15 mouse cellular contexts compared by ENCODE assay signal in the genomic region with DNA sequence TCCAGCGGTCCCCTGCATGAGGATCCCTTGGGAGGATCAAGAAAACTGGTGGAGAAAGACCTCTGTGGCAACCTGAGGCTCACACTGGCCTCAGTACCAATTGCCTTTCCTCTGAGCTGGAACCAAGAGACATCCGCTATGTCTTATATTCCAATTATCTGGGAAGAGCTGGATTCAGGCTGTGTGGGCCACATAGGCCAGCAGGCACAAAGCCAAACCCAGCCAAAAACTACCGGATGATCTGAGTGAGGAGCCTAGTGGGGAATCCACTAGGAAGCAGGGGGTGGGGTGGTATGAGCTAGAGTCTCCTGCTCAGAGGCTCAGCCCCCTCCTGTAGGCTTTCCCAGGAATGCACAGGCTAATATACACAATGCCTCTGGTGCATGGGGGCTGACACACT.
DNase-seq lines count a peak whose midpoint lies in the region; ATAC-seq and TF ChIP-seq lines count a peak whose summit lies in the region.
"Had no signal": no experiment of that assay in that cellular context is flagged by ENCODE, and none has a peak within 500 bp of the region (broad histone marks: within the 10 kb centered on the region; RNA-seq: fewer than 3 reads in every experiment).

No protein-coding gene starts in this region.

- no peak overlapping the region for H3K9ac ChIP-seq in embryonic facial prominence, embryonic 14.5 days (ENCODE audit: low read depth, low read length)
- no peak overlapping the region; the same call in 1 of the 2 replicates for H3K9ac ChIP-seq in midbrain, postnatal 0 days (replicated peaks; ENCODE audit: low read length, poor library complexity, severe bottlenecking)
- H3K9ac ChIP-seq in hindbrain, embryonic 16.5 days (ENCODE audit: low read depth, low read length), result no peak overlapping the region
- H3K9ac ChIP-seq in neural tube, embryonic 15.5 days (replicated peaks), result no peak overlapping the region
- no peak overlapping the region for H3K9ac ChIP-seq in heart, embryonic 11.5 days (ENCODE audit: low read depth, low read length)
- H3K9ac ChIP-seq: limb, embryonic 15.5 days had no signal

- no peaks in the 10 kb centered on the region for H3K9me3 ChIP-seq in embryonic facial prominence, embryonic 14.5 days (ENCODE audit: control insufficient read depth, low read length)
- H3K9me3 ChIP-seq in embryonic facial prominence, embryonic 10.5 days, result no peaks in the 10 kb centered on the region
- H3K9me3 ChIP-seq in midbrain, embryonic 10.5 days (replicated peaks), result no peaks in the 10 kb centered on the region
- H3K9me3 ChIP-seq in midbrain, postnatal 0 days (ENCODE audit: low read length), result no peaks in the 10 kb centered on the region
- H3K9me3 ChIP-seq in hindbrain, embryonic 16.5 days (ENCODE audit: control insufficient read depth, low read length), result no peaks in the 10 kb centered on the region
- H3K9me3 ChIP-seq in neural tube, embryonic 15.5 days (replicated peaks), result no peaks in the 10 kb centered on the region
- no peaks in the 10 kb centered on the region for H3K9me3 ChIP-seq in heart, embryonic 11.5 days (replicated peaks; ENCODE audit: control insufficient read depth, low read length)
- H3K9me3 ChIP-seq: limb, embryonic 15.5 days had no signal

- H3K36me3 ChIP-seq in embryonic facial prominence, embryonic 14.5 days (ENCODE audit: control insufficient read depth, insufficient read depth, low read length), result peaks cover 23% of the 10 kb centered on the region; the same call in 1 of the 2 replicates
- H3K36me3 ChIP-seq in embryonic facial prominence, embryonic 10.5 days (replicated peaks), result peaks cover 63% of the 10 kb centered on the region
- H3K36me3 ChIP-seq in midbrain, embryonic 10.5 days, result peaks cover 60% of the 10 kb centered on the region
- peaks cover 3% of the 10 kb centered on the region; the same call in 1 of the 2 replicates for H3K36me3 ChIP-seq in midbrain, postnatal 0 days (ENCODE audit: insufficient read depth, low read length)
- H3K36me3 ChIP-seq in hindbrain, embryonic 16.5 days (ENCODE audit: control insufficient read depth, insufficient read depth, low read length), result no peaks in the 10 kb centered on the region
- H3K36me3 ChIP-seq in neural tube, embryonic 15.5 days, result no peaks in the 10 kb centered on the region
- H3K36me3 ChIP-seq in heart, embryonic 11.5 days (ENCODE audit: control insufficient read depth, insufficient read depth, low read length), result no peaks in the 10 kb centered on the region; the same call in 1 of the 2 replicates

- ATAC-seq in embryonic facial prominence, embryonic 14.5 days (ENCODE audit: low read depth), result no peak
- ATAC-seq in midbrain, postnatal 0 days (ENCODE audit: low FRiP score), result no peak
- no peak for ATAC-seq in hindbrain, embryonic 16.5 days
- no peak for ATAC-seq in neural tube, embryonic 15.5 days (ENCODE audit: low FRiP score)
- no peak for ATAC-seq in heart, embryonic 11.5 days (replicated peaks; ENCODE audit: insufficient number of reproducible peaks, low FRiP score, low TSS enrichment)

- no peak overlapping the region for H3K4me2 ChIP-seq in embryonic facial prominence, embryonic 14.5 days (ENCODE audit: low read depth, low read length)
- H3K4me2 ChIP-seq in midbrain, postnatal 0 days (ENCODE audit: low read depth, low read length, poor library complexity, severe bottlenecking), result no peak overlapping the region
- no peak overlapping the region for H3K4me2 ChIP-seq in hindbrain, embryonic 16.5 days (ENCODE audit: low read length)
- H3K4me2 ChIP-seq in neural tube, embryonic 15.5 days, result no peak overlapping the region
- no peak overlapping the region for H3K4me2 ChIP-seq in heart, embryonic 11.5 days
- H3K4me2 ChIP-seq: limb, embryonic 15.5 days had no signal

- DNase-seq in embryonic facial prominence, embryonic 14.5 days (ENCODE audit: low spot score), result peak; percentile 50
- DNase-seq in embryonic facial prominence, embryonic 10.5 days (ENCODE audit: low spot score), result no peak
- DNase-seq in midbrain, embryonic 10.5 days (ENCODE audit: low spot score), result no peak
- no peak for DNase-seq in midbrain, postnatal 0 days (ENCODE audit: low spot score)
- DNase-seq in MN1 (ENCODE audit: low spot score), result no peak
- DNase-seq: adrenal gland, postnatal 14 days; B cell, adult 2 months; kidney, adult 2 months; kidney, postnatal 25 days; layer of hippocampus, adult 9-11 months; lung, postnatal 14 days had no signal

- no peak overlapping the region for H3K4me3 ChIP-seq in embryonic facial prominence, embryonic 14.5 days (ENCODE audit: low read depth, low read length)
- H3K4me3 ChIP-seq in embryonic facial prominence, embryonic 10.5 days, result no peak overlapping the region
- no peak overlapping the region for H3K4me3 ChIP-seq in midbrain, embryonic 10.5 days
- no peak overlapping the region for H3K4me3 ChIP-seq in midbrain, postnatal 0 days (ENCODE audit: low read depth, low read length)
- H3K4me3 ChIP-seq in hindbrain, embryonic 16.5 days (ENCODE audit: low read length), result no peak overlapping the region
- H3K4me3 ChIP-seq in neural tube, embryonic 15.5 days (replicated peaks), result no peak overlapping the region
- H3K4me3 ChIP-seq in heart, embryonic 11.5 days (ENCODE audit: low read depth, low read length), result no peak overlapping the region
- H3K4me3 ChIP-seq: limb, embryonic 15.5 days had no signal

- H3K27ac ChIP-seq in embryonic facial prominence, embryonic 14.5 days (replicated peaks; ENCODE audit: low read depth, low read length), result no peak overlapping the region
- H3K27ac ChIP-seq in embryonic facial prominence, embryonic 10.5 days (replicated peaks), result no peak overlapping the region; the same call in 1 of the 2 replicates
- peak overlapping the region; percentile 69 for H3K27ac ChIP-seq in midbrain, embryonic 10.5 days (replicated peaks)
- H3K27ac ChIP-seq in midbrain, postnatal 0 days (ENCODE audit: low read depth, low read length), result no peak overlapping the region
- H3K27ac ChIP-seq in hindbrain, embryonic 16.5 days (ENCODE audit: low read depth, low read length), result peak overlapping the region; percentile 33
- 0 out of 2 replicates have a peak overlapping the region, but pooled peaks have one; percentile 6 for H3K27ac ChIP-seq in neural tube, embryonic 15.5 days (replicated peaks)
- H3K27ac ChIP-seq in heart, embryonic 11.5 days (ENCODE audit: low read depth, low read length), result no peak overlapping the region
- H3K27ac ChIP-seq: limb, embryonic 15.5 days had no signal

- WGBS in embryonic facial prominence, embryonic 14.5 days, result 56% methylated on average over 3 of the region's 3 CpGs
- 90% methylated on average over 3 of the region's 3 CpGs for WGBS in embryonic facial prominence, embryonic 10.5 days
- 83% methylated on average over 3 of the region's 3 CpGs for WGBS in midbrain, embryonic 10.5 days
- 39% methylated on average over 3 of the region's 3 CpGs for WGBS in midbrain, postnatal 0 days
- WGBS in hindbrain, embryonic 16.5 days, result 54% methylated on average over 3 of the region's 3 CpGs
- 54% methylated on average over 3 of the region's 3 CpGs for WGBS in neural tube, embryonic 15.5 days
- WGBS in heart, embryonic 11.5 days (ENCODE audit: insufficient replicate concordance), result 89% methylated on average over 3 of the region's 3 CpGs

- no peaks in the 10 kb centered on the region for H3K27me3 ChIP-seq in embryonic facial prominence, embryonic 14.5 days (replicated peaks; ENCODE audit: control insufficient read depth, insufficient read depth, low read length)
- no peaks in the 10 kb centered on the region for H3K27me3 ChIP-seq in embryonic facial prominence, embryonic 10.5 days (replicated peaks; ENCODE audit: low read depth, poor library complexity, severe bottlenecking)
- no peaks in the 10 kb centered on the region for H3K27me3 ChIP-seq in midbrain, embryonic 10.5 days (ENCODE audit: low read depth, poor library complexity, severe bottlenecking)
- H3K27me3 ChIP-seq in midbrain, postnatal 0 days (ENCODE audit: insufficient read depth, low read length), result no peaks in the 10 kb centered on the region
- H3K27me3 ChIP-seq in hindbrain, embryonic 16.5 days (replicated peaks; ENCODE audit: control insufficient read depth, insufficient read depth, low read length), result no peaks in the 10 kb centered on the region
- H3K27me3 ChIP-seq in neural tube, embryonic 15.5 days (replicated peaks), result no peaks in the 10 kb centered on the region
- peaks cover 9% of the 10 kb centered on the region; the same call in 1 of the 2 replicates for H3K27me3 ChIP-seq in heart, embryonic 11.5 days (ENCODE audit: control insufficient read depth, insufficient read depth, low read length)
- H3K27me3 ChIP-seq: limb, embryonic 15.5 days had no signal

- H3K4me1 ChIP-seq in embryonic facial prominence, embryonic 14.5 days (ENCODE audit: control insufficient read depth, insufficient read depth, low read length), result peaks cover 13% of the 10 kb centered on the region; the same call in 1 of the 2 replicates
- H3K4me1 ChIP-seq in embryonic facial prominence, embryonic 10.5 days, result peaks cover 62% of the 10 kb centered on the region
- peaks cover 74% of the 10 kb centered on the region for H3K4me1 ChIP-seq in midbrain, embryonic 10.5 days
- H3K4me1 ChIP-seq in midbrain, postnatal 0 days (ENCODE audit: insufficient read depth, low read length), result peaks cover 27% of the 10 kb centered on the region
- peaks cover 55% of the 10 kb centered on the region for H3K4me1 ChIP-seq in hindbrain, embryonic 16.5 days (ENCODE audit: control insufficient read depth, insufficient read depth, low read depth, low read length)
- peaks cover 69% of the 10 kb centered on the region for H3K4me1 ChIP-seq in neural tube, embryonic 15.5 days
- peaks cover 12% of the 10 kb centered on the region for H3K4me1 ChIP-seq in heart, embryonic 11.5 days (ENCODE audit: control insufficient read depth, insufficient read depth, low read length)

- TF ChIP-seq CTCF in midbrain, postnatal 0 days (IDR thresholded peaks at IDR 0.05), result no peak

Comparison
In these comparisons a context has a peak if more than half of its experiments do, and no peak if none do; other contexts are left out.
1. H3K27ac ChIP-seq: peak in midbrain, embryonic 10.5 days (single experiment), hindbrain, embryonic 16.5 days (single experiment) and neural tube, embryonic 15.5 days (single experiment); none in embryonic facial prominence, embryonic 14.5 days (single experiment), embryonic facial prominence, embryonic 10.5 days (single experiment), midbrain, postnatal 0 days (single experiment) and heart, embryonic 11.5 days (single experiment).